Mouse (Mus musculus) limb, embryonic 10.5 days (tissue): Measurements from ENCODE around the gene Hspa12b. TPM values are rescaled to one million over a fixed set of nuclear protein-coding genes. Genes with fewer than 3 reads are reported as not detected.

Source experiments
- DNase-seq: peaks from one replicate; pipeline ENCODE4 v3.0.0-alpha.2; 2017; ENCODE audit warnings: low spot score
- H3K27ac ChIP-seq: fragments of 300-500 bp; sonication (generic); 2 replicates; pipeline ENCODE4 v1.5.1; 2016; ENCODE audit warnings: mild to moderate bottlenecking
- H3K27me3 ChIP-seq: fragments of 300-500 bp; sonication (generic); 2 replicates; pipeline ENCODE4 v1.6.1; 2016; ENCODE audit warnings: low read depth, mild to moderate bottlenecking; ENCODE audit not compliant: poor library complexity, severe bottlenecking
- H3K36me3 ChIP-seq: fragments of 300-500 bp; sonication (generic); 2 replicates; pipeline ENCODE4 v1.6.1; 2016; ENCODE audit warnings: mild to moderate bottlenecking, moderate library complexity
- H3K4me1 ChIP-seq: fragments of 300-500 bp; sonication (generic); 2 replicates; pipeline ENCODE4 v1.6.1; 2016
- H3K4me3 ChIP-seq: fragments of 300-500 bp; sonication (generic); 2 replicates; pipeline ENCODE4 v1.5.1; 2016; ENCODE audit warnings: mild to moderate bottlenecking, moderate library complexity
- H3K9me3 ChIP-seq: fragments of 300-500 bp; sonication (generic); replicated peaks from 2 replicates; pipeline ENCODE4 v1.6.1; 2016; ENCODE audit warnings: mild to moderate bottlenecking
- WGBS: fragments of 180-500 bp; shearing (Covaris S2); methylation state at CpG from one replicate; pipeline ENCODE4 v1.1.7; 2016; 5-methylcytosine and 5-hydroxymethylcytosine counted together
- polyA plus RNA-seq: library from polyadenylated mRNA; unstranded; fragments of >200 nt; fragmentation: Nextera tagmentation; extraction: Ambion mirVana; gene quantifications from 2 replicates; pipeline ENCODE4 v1.2.1, GENCODE M21; 2016

Gene Hspa12b
- polyA plus RNA-seq, 1 experiment from 2014 or later: 19.7 TPM

- peaks cover 11% of the 10 kb centered on the region for H3K4me1 ChIP-seq
- peaks cover 6% of the 10 kb centered on the region for H3K27me3 ChIP-seq
- no peaks in the 10 kb centered on the region for H3K9me3 ChIP-seq
- H3K27ac ChIP-seq: no peak overlapping the region
- H3K36me3 ChIP-seq: no peaks in the 10 kb centered on the region
- DNase-seq: no peak
- WGBS: 68% methylated on average over 7 of the region's 7 CpGs
- H3K4me3 ChIP-seq: no peak overlapping the region
These were observed 36.8 kb downstream of the Hspa12b start for GRCm38 (mm10) chr2:131163924-131164323.

- no peak for DNase-seq
- H3K4me1 ChIP-seq: peaks cover 5% of the 10 kb centered on the region
- H3K4me3 ChIP-seq: no peak overlapping the region
- no peak overlapping the region for H3K27ac ChIP-seq
- peaks cover 28% of the 10 kb centered on the region for H3K27me3 ChIP-seq
- H3K9me3 ChIP-seq: no peaks in the 10 kb centered on the region
- H3K36me3 ChIP-seq: no peaks in the 10 kb centered on the region
- WGBS: 87% methylated on average over 2 of the region's 2 CpGs
These were observed 39.1 kb downstream of the Hspa12b start for GRCm38 (mm10) chr2:131166172-131166571.

GRCm38 (mm10) chr2:131167984-131168383 is 40.9 kb downstream of the Hspa12b start:
- peaks cover 46% of the 10 kb centered on the region for H3K27me3 ChIP-seq
- no peaks in the 10 kb centered on the region for H3K36me3 ChIP-seq
- no peak overlapping the region for H3K27ac ChIP-seq
- WGBS: 86% methylated on average over 6 of the region's 6 CpGs
- no peak overlapping the region for H3K4me3 ChIP-seq
- no peak for DNase-seq
- no peaks in the 10 kb centered on the region for H3K9me3 ChIP-seq
- peaks cover 14% of the 10 kb centered on the region for H3K4me1 ChIP-seq

- WGBS: 76% methylated on average over 1 of the region's 1 CpGs
- H3K27me3 ChIP-seq: peaks cover 56% of the 10 kb centered on the region
- no peaks in the 10 kb centered on the region for H3K9me3 ChIP-seq
- no peak for DNase-seq
- no peak overlapping the region for H3K4me3 ChIP-seq
- peaks cover 14% of the 10 kb centered on the region for H3K4me1 ChIP-seq
- H3K36me3 ChIP-seq: no peaks in the 10 kb centered on the region
- no peak overlapping the region for H3K27ac ChIP-seq
These were observed 41.8 kb downstream of the Hspa12b start for GRCm38 (mm10) chr2:131168914-131169313.

- Histone ChIP-seq H3K9me3 (no peaks in the 10 kb centered on the region), H3K27me3 (peaks cover 62% of the 10 kb centered on the region), H3K4me3 (peak overlapping the region; percentile 41), H3K36me3 (peaks cover 4% of the 10 kb centered on the region), H3K27ac (no peak overlapping the region), H3K4me1 (peaks cover 19% of the 10 kb centered on the region)
- no peak for DNase-seq
- 9% methylated on average over 9 of the region's 9 CpGs for WGBS
These were observed 43.9 kb downstream of the Hspa12b start for GRCm38 (mm10) chr2:131170936-131171335.

GRCm38 (mm10) chr2:131171401-131172104 is 44.5 kb downstream of the Hspa12b start:
- Histone ChIP-seq H3K4me1 (peaks cover 23% of the 10 kb centered on the region), H3K27ac (no peak overlapping the region), H3K9me3 (no peaks in the 10 kb centered on the region), H3K36me3 (peaks cover 10% of the 10 kb centered on the region), H3K4me3 (peak overlapping the region; percentile 41), H3K27me3 (peaks cover 62% of the 10 kb centered on the region)
- DNase-seq: peak; percentile 55
- 2% methylated on average over 43 of the region's 43 CpGs for WGBS

GRCm38 (mm10) chr2:131172322-131172721 is 45.2 kb downstream of the Hspa12b start:
- H3K27ac ChIP-seq: no peak overlapping the region
- DNase-seq: no peak
- 30% methylated on average over 9 of the region's 9 CpGs for WGBS
- H3K36me3 ChIP-seq: peaks cover 18% of the 10 kb centered on the region
- H3K27me3 ChIP-seq: peaks cover 62% of the 10 kb centered on the region
- H3K4me3 ChIP-seq: no peak overlapping the region
- no peaks in the 10 kb centered on the region for H3K9me3 ChIP-seq
- H3K4me1 ChIP-seq: peaks cover 31% of the 10 kb centered on the region

GRCm38 (mm10) chr2:131174700-131175099 is 47.6 kb downstream of the Hspa12b start:
- DNase-seq: no peak
- no peak overlapping the region for H3K27ac ChIP-seq
- 7% methylated on average over 11 of the region's 11 CpGs for WGBS
- H3K4me1 ChIP-seq: peaks cover 53% of the 10 kb centered on the region
- peak overlapping the region; percentile 51 for H3K4me3 ChIP-seq
- H3K27me3 ChIP-seq: peaks cover 49% of the 10 kb centered on the region
- peaks cover 33% of the 10 kb centered on the region for H3K36me3 ChIP-seq
- H3K9me3 ChIP-seq: no peaks in the 10 kb centered on the region

GRCm38 (mm10) chr2:131175286-131175944 is 48.3 kb downstream of the Hspa12b start:
- 78% methylated on average over 3 of the region's 3 CpGs for WGBS
- peaks cover 41% of the 10 kb centered on the region for H3K27me3 ChIP-seq
- no peaks in the 10 kb centered on the region for H3K9me3 ChIP-seq
- H3K4me3 ChIP-seq: no peak overlapping the region
- no peak overlapping the region for H3K27ac ChIP-seq
- H3K4me1 ChIP-seq: peaks cover 57% of the 10 kb centered on the region
- peaks cover 33% of the 10 kb centered on the region for H3K36me3 ChIP-seq
- DNase-seq: no peak

GRCm38 (mm10) chr2:131175945-131176309 is 48.8 kb downstream of the Hspa12b start:
- Histone ChIP-seq H3K4me1 (peaks cover 55% of the 10 kb centered on the region), H3K4me3 (no peak overlapping the region), H3K27me3 (peaks cover 36% of the 10 kb centered on the region), H3K36me3 (peaks cover 33% of the 10 kb centered on the region), H3K9me3 (no peaks in the 10 kb centered on the region), H3K27ac (no peak overlapping the region)
- DNase-seq: no peak
- WGBS: 97% methylated on average over 1 of the region's 1 CpGs

GRCm38 (mm10) chr2:131176491-131176890 is 49.4 kb downstream of the Hspa12b start:
- Histone ChIP-seq H3K27ac (no peak overlapping the region), H3K4me1 (peaks cover 49% of the 10 kb centered on the region)

GRCm38 (mm10) chr2:131177932-131178331 is 50.9 kb downstream of the Hspa12b start:
- H3K9me3 ChIP-seq: no peaks in the 10 kb centered on the region
- 92% methylated on average over 9 of the region's 9 CpGs for WGBS
- peaks cover 16% of the 10 kb centered on the region for H3K27me3 ChIP-seq
- peaks cover 33% of the 10 kb centered on the region for H3K36me3 ChIP-seq
- peak overlapping the region; percentile 15; the same call in 1 of the 2 replicates for H3K27ac ChIP-seq
- peaks cover 44% of the 10 kb centered on the region for H3K4me1 ChIP-seq
- DNase-seq: no peak
- peak overlapping the region; percentile 72 for H3K4me3 ChIP-seq

More at GRCm38 (mm10) chr2:131176491-131176890, 49.4 kb downstream of the Hspa12b start:
- 73% methylated on average over 5 of the region's 5 CpGs for WGBS
- DNase-seq: no peak
- peaks cover 33% of the 10 kb centered on the region for H3K36me3 ChIP-seq
- H3K27me3 ChIP-seq: peaks cover 31% of the 10 kb centered on the region
- no peaks in the 10 kb centered on the region for H3K9me3 ChIP-seq
- no peak overlapping the region for H3K4me3 ChIP-seq

- Histone ChIP-seq H3K4me3 (peak overlapping the region; percentile 72), H3K27ac (peak overlapping the region; percentile 91), H3K9me3 (no peaks in the 10 kb centered on the region), H3K27me3 (peaks cover 7% of the 10 kb centered on the region), H3K4me1 (peaks cover 44% of the 10 kb centered on the region), H3K36me3 (peaks cover 33% of the 10 kb centered on the region)
- DNase-seq: no peak
- 41% methylated on average over 26 of the region's 26 CpGs for WGBS
These were observed 51.8 kb downstream of the Hspa12b start for GRCm38 (mm10) chr2:131178828-131179245.
